Mouse (Mus musculus) MEL-GATA-1-ER (cell line): ENCODE measurements around the gene Fut8.
"Not testable (repeated sequence)": the region's sequence is repeated elsewhere in the genome, so short reads cannot be mapped to it uniquely, and the experiment has no call there.

Experiments
- DNase-seq: peaks from one replicate; pipeline ENCODE4 v3.0.0-alpha.2; 2012; ENCODE audit warnings: low read depth; ENCODE audit errors: extremely low read depth

Gene Fut8

DNA sequence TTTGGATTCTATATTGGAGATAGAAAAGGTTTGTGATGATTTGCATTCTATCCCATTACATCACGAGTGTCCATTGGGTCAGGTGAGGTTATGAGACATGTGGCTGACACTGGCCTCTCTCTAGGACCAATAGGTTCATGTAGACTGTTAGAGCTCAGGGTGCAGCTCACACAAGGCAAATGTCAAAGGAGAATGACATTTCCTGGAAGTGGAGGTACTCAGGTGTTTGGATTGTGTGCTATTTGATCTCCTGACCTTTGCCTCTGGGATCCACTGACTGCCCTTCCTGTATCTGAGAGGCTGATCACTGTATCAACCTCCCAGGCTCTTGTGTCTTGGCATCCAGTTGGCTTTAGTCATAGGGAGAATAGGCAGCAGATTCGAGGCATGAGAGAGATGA is 260.2 kb downstream of the Fut8 start:
- DNase-seq: no peak

DNA sequence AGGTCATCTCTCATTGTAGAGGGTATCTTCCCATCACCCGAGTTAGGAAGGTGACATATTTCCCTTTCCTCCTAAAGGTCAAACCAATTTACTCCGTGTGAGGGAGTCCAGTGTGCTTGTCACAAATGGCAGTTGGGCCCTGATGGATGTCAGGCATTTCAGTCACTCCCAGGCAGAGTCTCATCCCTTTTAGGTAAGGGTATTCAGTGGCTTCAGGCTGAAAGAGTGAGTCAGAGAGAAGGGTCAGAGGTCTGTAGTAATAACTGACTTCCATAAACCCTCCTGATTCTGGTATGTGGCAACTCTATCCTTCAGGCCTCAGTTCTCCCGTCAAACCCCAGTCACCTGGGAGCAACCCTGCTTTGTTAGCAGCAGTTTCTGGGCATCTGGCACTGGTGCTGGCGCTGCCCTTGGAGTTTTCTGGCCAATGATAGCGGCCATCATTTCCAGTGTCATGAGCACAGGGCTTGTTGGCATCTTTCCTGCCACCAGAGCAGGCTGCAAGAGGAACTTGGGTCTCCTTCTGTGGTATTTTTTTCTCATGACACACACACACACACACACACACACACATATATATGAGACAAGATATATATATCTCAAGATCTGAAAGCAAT is 262.6 kb downstream of the Fut8 start:
- DNase-seq: no peak

DNA sequence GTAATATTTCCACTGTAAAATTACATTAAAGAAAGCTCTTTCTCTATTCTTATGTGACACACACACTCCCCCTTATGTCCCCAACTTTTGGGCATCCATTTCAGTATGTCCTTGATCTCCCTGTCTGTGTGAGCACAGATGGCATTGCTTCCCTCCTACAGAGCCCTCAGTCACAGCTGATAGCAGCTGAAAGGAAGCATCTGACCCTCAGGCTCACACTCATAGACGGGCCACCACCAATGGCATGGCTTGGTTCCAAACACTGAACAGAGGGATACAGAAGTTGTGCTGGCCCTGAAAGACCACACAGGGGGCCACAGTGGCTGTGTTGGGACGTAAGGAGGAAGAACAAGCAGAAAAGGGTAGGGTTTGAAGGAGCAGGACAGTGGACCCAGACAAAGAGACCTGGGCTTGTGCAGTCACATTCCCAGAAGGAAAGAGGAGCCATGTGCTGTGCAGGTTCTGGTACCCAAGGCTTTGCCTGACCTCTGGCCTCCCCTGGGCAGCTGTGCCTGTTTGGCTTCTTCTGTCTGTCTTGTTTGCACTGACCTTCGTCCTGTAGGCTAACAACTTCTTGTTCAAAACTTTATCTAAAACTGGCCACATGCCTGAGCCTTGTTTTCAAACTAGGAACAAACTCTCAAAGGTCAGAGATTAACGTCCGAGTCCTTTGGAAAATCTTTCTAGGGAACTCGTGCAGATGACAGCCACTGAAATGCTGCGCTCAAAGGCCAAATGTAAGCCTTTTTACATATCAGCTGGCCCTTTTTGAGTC is 263.7 kb downstream of the Fut8 start:
- DNase-seq: no peak

DNA sequence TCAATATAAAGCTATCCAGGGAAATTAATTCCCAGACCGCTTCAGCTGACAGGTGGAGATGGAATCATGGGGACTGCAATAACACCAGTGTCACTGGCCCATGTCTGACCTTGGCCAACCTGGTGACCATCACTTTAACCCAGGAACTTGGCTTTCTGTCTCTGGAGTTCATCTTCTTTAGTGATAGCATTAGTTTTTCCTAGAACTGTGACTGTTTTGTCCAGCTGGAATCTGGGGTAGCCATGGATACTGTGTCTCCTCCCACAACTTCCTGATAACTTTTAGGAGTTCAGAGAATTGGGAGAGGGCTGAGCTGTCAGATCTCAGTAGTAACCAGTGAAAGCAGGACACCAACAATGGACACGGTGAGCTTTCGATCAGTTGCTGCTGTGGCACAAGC is 264.3 kb downstream of the Fut8 start:
- no peak for DNase-seq

DNA sequence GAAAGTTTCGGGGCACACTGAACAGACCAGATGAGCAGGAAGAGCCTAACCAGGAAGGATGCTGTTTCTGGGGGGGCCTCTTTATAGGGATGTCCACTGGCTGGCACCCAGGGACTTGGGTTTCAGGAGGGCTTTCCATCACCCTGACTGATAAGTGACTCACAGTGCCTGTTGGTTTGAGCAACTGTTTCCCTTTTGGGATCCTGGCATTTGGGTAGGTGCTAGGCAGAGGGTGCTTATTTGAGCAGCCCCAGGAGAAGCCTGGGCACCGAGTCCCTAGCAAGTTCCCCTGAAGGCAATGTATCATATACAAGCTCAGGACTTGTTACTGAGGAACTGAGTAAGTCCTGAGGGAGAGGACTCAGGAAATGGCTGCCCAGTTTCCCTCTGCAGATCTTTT is 267.5 kb downstream of the Fut8 start:
- no peak for DNase-seq

DNA sequence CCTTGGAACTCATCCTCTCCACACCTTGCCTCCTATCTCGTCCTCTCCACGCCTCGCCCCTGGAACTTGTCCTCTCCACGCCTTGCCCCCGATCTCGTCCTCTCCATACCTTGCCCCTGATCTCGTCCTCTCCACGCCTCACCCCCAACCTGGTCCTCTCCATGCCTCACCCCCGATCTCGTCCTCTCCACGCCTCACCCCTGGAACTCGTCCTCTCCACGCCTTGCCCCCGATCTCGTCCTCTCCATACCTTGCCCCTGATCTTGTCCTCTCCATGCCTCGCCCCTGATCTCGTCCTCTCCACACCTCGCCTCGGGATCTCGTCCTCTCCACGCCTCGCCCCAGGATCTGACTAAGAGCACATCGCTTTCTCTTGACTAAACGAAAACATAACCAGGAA is 269.8 kb downstream of the Fut8 start:
- DNase-seq: no peak

DNA sequence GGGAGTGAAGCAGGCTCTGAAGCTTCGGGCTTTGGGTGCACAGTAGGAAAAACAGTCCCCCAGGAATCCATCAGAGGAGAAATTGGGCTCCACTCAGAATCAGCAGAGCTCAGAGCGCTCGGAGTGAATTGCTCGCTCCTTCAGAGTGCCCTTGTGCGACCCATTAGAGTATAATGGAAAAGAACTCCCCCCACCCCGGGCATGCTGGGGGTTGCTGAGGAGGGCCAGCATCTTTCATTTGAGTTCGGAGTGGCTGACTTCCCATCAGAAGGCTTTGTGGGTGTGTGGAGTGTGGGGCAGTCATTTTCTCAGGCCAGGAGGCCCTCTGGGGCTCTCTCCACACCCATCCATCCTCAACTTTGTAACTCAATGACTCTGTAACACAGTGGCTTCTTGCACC is 272.8 kb downstream of the Fut8 start:
- no peak for DNase-seq

DNA sequence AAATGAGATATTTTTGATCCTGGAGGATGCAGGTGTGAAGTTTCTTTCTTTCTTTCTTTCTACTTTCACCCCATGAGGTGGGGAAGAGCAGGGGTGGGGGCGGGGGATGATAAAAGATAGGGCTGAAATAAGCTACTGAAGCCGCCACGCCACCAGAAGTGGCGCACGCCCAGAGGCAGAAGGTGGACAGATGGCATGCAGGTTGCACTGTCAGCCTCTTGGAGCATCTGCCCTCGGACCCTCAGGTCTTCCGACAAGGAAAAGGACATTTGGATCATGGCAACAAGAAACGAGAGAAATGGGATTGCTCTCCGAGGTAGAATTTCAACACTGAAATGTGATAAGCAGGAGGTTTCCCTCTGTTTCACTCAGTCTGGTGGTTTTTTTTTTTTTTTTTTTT is 273.3 kb downstream of the Fut8 start:
- DNase-seq: no peak

DNA sequence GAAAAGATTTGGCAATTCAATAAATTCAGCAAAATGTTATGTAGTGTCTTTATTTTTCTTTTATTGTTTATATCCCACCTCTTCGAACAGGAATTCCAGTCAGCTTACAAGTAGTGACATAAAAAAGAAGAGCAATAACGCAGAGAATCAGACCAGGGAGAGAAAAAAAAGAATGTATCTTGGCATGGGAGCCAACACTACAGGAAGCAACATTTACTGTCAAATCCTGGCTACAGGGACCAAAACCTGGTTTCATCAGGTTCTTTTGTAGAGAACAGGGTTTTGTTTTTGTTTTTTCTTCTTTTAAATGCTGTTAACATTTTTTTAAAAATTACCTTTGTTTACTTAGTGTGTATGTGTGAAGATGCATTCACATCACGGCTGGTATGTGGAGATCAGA is 273.7 kb downstream of the Fut8 start:
- no peak for DNase-seq

DNA sequence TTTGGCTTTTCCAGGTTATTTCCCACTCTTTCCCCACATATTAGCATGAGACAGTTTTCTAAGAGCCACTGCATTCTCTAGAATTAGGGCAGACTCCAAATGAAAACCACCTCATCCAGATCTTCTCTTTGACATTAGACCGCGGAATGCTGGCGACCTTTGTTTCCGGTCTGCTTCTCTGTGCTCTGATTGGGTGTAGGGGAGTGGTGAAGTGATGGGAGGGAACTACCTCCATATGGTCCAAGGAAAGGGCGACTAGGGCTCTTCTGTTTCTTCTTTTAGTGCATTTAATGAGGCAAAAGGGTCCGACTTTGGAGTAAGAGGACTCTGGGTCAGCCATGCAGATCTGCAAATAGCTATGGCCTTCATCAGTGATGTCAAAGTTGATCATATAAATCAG is 278.9 kb downstream of the Fut8 start:
- DNase-seq: no peak

DNA sequence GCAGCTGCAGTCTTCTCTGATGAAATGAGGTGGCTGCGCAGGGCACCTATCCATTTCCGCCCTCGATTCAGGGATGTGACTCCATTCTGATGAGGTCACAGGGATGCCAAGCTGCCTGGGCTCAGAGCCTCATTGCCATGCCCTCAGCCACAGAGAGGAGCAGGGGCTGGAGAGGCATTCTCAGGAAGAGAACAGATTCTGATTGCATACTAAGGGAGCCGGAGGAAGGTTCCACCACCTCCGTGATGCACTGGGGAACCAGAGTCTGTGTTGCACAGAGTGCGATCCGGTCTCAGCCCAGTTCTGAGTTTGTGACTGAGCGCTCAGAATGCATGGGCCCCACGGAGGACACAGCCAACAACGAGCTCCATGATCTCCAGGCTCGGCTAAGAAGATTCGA is 279.8 kb downstream of the Fut8 start:
- no peak for DNase-seq

DNA sequence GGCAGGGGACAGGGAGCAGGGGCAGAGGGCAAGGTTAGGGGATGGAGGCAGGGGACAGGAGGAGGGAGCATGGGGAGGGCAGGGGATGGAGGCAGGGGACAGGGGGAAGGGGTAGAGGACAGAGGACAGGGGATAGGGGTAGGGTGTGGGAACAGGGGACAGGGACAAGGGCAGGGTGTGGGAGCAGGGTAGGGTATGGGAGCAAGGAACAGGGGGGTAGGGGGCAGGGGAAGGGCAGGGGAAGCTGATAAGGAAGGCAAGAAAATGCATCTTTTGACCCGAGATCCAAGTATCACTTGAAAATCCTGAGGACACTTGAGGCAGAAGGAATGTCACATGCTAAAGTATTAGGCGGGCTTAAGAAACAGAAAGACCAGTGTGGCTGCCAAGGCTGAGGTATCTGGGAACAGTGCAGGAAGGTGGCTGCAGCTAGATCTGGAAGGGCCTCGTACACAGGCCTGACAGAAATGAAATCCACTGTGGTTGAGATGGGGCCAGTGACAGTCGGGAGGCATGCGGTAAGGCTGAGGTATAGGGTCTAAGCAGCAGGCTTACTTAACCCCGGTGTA is 281.7 kb downstream of the Fut8 start:
- no peak for DNase-seq

DNA sequence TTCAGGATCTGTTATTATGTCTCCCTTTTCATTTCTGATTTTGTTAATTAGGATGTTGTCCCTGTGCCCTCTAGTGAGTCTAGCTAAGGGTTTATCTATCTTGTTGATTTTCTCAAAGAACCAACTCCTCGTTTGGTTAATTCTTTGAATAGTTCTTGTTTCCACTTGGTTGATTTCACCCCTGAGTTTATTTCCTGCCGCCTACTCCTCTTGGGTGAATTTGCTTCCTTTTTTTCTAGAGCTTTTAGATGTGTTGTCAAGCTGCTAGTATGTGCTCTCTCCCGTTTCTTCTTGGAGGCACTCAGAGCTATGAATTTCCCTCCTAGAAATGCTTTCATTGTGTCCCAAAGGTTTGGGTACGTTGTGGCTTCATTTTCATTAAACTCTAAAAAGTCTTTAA is 286.1 kb downstream of the Fut8 start:
- not testable (repeated sequence) for DNase-seq
